Mouse (Mus musculus) cortical plate, adult 2 months (tissue): ENCODE results near the gene Ss18l2. TPM values are rescaled to one million over a fixed set of nuclear protein-coding genes. Genes with fewer than 3 reads are reported as not detected.

Source experiments
- H3K27ac ChIP-seq: fragments of 200-500 bp; 2 replicates; pipeline ENCODE4 v1.5.1; 2012; ENCODE audit warnings: low read length, control low read depth, inconsistent platforms; ENCODE audit not compliant: insufficient read depth
- H3K4me1 ChIP-seq: fragments of 200-500 bp; 2 replicates; pipeline ENCODE4 v1.6.1; 2011; ENCODE audit warnings: low read length; ENCODE audit not compliant: control insufficient read depth, insufficient read depth
- H3K4me3 ChIP-seq: fragments of 200-500 bp; 2 replicates; pipeline ENCODE4 v1.5.1; 2011; ENCODE audit warnings: mild to moderate bottlenecking, low read length, control low read depth; ENCODE audit not compliant: insufficient read depth
- CTCF ChIP-seq: fragments of 200-500 bp; IDR thresholded peaks from 2 replicates; pipeline ENCODE4 v1.5.1; 2011; ENCODE audit warnings: mild to moderate bottlenecking, control low read depth, low read length; ENCODE audit not compliant: insufficient read depth; ENCODE audit errors: extremely low read depth
- POLR2A ChIP-seq: fragments of 200-500 bp; IDR thresholded peaks from 2 replicates; pipeline ENCODE4 v1.6.1; 2011; ENCODE audit warnings: mild to moderate bottlenecking, low read length, control low read depth; ENCODE audit not compliant: insufficient read depth; ENCODE audit errors: extremely low read depth
- polyA plus RNA-seq: library from polyadenylated mRNA; depleted of rRNA; stranded (reverse); fragments of >200 nt; gene quantifications from 2 replicates; pipeline ENCODE4 v1.2.3, GENCODE M21; 2012

Gene Ss18l2
- polyA plus RNA-seq, 1 experiment, result 120 TPM

DNA sequence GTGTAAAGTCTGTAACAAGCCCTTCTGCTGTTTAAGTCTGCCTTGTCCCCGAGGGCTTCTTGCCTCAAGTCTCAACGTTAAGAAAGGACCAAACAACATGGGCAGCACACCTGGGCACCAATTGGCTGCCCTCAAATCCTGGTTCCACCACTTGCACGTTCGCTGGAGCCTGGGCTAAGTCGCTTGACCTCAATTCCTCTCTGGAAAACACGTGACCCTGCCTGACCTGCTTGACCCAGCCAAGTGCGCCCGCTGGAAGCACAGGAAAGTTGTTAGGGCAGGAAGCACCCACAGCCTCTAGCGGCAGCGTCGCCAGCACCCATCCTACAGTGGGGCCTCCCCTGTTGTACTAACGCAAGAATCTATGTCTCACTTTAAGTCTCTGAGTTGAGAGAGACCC lies 15.4 kb upstream of the Ss18l2 start:
- no peak overlapping the region for H3K4me3 ChIP-seq
- TF ChIP-seq CTCF (no peak), POLR2A (no peak)
- H3K4me1 ChIP-seq, result peaks cover 5% of the 10 kb centered on the region
- H3K27ac ChIP-seq, result no peak overlapping the region

DNA sequence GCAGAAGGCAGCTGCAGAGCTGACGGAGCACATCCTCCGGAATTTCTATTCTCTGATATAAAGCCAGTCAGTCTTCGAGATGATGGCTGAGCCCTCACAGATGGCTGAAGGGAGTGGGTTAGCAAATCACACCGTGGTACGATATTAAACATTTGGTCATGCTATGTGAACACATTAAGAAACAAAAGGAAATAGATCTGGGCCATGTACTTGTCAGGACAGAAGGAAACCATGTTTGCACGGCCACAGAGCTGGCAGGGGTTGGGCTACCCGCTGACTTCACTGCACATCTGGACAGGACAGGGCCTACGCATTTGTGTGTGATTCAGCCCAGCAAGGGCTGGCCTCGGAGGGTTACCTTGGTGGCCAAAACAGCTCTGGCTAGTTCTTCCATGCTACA lies 13.5 kb upstream of the Ss18l2 start:
- Histone ChIP-seq H3K27ac (no peak overlapping the region), H3K4me1 (no peaks in the 10 kb centered on the region), H3K4me3 (no peak overlapping the region)
- TF ChIP-seq CTCF (no peak), POLR2A (no peak)

DNA sequence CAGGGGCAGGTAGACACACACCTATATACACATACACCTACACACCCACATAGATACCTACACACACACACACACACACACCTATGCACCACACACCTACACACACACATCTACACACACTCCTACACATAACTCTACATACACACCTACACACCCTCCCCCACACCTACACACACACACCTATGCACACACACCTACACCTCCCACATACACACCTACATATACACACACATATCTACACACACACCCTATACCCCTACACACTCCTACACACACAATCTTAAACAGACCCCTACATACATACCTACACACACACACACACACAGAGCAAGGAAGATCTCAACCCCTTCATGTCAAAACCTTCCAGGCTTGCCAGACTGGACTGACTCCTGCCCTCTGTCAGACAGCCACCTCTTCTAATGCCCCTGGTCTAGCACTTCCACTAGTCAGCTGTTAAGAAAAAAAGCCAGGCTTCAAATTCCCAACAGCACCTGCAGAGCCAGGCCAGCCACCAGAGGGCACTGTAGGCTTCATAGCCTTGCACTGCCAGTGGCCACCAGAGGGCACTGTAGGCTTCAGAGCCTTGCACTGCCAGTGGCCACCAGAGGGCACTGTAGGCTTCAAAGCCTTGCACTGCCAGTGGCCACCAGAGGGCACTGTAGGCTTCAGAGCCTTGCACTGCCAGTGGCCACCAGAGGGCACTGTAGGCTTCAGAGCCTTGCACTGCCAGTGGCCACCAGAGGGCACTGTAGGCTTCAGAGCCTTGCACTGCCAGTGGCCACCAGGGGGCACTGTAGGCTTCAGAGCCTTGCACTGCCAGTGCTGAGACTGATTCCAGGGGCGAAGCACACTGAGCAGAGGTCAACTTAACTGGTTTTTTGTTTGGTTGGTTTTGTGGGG lies 12.7 kb upstream of the Ss18l2 start:
- Histone ChIP-seq H3K27ac (no peak overlapping the region), H3K4me3 (no peak overlapping the region), H3K4me1 (no peaks in the 10 kb centered on the region)
- TF ChIP-seq POLR2A (no peak), CTCF (peak; percentile 55)

DNA sequence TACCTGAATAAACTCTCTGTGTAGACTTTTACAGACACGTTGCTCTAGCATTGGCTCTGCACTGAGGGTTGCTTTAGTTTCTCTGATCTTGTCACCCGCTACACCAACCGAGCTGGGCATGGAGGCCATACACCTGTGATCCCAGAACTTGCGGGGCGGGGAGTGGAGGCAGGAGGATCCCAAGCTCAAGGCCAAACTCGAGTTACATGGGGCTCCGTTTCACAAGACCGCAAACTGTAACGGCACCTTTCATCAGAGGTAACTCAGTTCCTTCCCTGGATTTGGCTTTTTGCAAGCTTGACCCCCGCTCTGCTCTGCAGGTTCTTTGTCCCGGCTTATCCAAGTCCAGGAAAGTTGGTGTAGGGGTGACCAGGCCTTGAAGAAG lies 5.9 kb upstream of the Ss18l2 start:
- no peak overlapping the region for H3K27ac ChIP-seq
- peak overlapping the region; percentile 54 for H3K4me3 ChIP-seq
- TF ChIP-seq CTCF, result no peak
- no peak for TF ChIP-seq POLR2A
- peaks cover 10% of the 10 kb centered on the region for H3K4me1 ChIP-seq

DNA sequence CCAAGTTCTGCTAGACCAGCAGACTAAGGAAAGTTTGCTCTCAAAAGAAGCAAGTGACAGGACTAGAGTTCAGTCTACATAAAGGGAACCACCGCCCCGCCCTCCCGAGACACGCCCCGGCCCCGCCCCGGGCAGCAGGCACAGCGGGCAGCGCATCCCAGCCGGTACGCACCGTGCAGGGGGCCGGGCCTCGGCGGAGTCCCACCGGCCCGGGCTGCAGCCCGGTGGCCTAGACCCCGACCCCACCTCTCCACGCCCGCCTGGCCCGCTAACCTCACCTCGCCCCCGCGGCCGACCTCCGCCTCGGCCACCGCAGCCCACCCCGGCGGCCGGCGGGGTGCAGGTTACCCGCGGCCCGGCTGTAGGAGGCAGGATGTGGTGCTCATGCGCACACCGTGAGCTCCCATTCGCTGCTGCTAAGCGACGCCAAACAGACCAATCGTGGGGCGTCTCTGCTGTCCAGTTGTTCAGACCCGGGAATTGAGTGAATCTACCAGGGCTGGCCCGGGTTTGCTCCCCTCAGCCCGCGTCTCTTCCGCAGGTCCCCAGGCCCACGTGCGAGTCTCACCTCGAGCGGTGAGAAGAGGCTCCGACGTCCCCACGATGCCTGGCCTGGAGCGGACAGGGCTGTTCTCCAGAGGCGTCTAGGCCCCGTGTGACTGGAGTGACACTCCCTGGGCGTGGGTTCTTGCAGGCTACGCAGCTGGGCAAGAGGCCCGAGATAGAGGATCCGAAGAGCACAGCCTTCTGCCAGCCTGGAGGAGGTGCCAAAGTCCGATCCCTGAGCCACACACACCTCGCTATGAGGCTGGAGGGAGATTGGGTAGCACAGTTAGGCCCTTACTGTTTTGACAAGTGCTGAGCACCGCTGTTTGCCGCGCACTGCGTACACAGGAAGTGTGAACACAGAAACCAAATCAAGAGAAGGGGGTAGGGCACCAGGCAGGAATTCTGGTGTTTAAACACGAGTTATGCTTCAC lies 5.2 kb upstream of the Ss18l2 start, which contains the start of gene Sec22c:
Sec22c (minus strand) TSS at position 845 of the 980 bp plus-strand sequence.
- TF ChIP-seq CTCF (no peak), POLR2A (peak; percentile 53; the same call in 1 of the 2 replicates)
- peak within 1 kb of the TSS; percentile 54 for H3K4me3 ChIP-seq
- peaks cover 10% of the 10 kb centered on the region for H3K4me1 ChIP-seq
- no peak within 1 kb of the TSS for H3K27ac ChIP-seq

DNA sequence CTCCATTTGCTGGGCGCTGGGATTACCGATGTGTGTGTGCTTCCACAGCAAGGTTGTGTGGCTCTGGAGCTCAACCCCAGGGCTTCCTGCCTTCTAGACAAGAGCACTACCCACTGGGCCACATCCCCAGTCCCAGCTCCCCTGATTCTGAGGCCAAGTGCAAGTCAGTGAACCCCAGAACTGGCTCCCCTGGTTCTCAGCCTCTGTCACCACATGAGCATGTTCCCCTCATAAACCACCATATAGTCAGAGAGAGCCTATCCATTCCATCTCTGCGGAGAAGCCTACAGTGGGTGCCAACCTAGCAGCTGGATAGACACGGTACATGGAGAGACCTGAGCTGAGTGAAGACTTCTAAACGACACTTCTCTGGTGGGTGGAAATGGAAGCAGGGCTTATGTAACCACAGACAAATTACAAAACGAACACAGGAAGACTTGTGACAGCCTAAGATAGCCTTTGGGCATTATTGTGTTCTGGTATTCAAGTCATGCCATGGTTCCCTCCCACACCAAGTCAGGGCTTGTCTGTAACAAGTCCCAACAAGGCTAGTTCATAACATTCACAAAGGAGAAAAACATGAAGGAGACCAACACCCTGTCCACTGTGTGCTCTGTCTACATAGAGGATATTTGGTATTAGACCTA lies 4.0 kb upstream of the Ss18l2 start:
- Histone ChIP-seq H3K4me1 (peaks cover 10% of the 10 kb centered on the region), H3K27ac (no peak overlapping the region), H3K4me3 (no peak overlapping the region)
- TF ChIP-seq POLR2A, result no peak
- no peak for TF ChIP-seq CTCF

DNA sequence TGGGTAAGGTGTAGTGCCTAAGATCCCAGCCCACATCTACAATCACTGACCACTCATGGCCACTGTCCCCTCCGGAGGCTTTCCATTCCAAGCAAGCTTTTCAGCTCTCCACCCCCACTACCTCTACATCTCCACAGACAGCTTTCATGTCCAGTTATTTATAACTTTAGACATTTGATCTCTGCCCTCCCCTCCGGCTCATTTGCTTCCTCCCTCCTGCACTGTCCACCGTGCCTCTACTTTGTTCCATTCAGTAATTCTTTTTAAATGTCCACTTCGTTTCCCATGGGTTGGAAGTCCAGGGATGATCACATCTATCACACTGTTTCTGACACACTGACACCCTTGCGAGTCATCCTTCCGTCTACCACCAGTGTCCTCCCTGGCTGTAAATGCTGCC lies 2.3 kb upstream of the Ss18l2 start:
- peaks cover 11% of the 10 kb centered on the region for H3K4me1 ChIP-seq
- no peak for TF ChIP-seq CTCF
- TF ChIP-seq POLR2A, result no peak
- H3K27ac ChIP-seq, result no peak overlapping the region
- no peak overlapping the region for H3K4me3 ChIP-seq

DNA sequence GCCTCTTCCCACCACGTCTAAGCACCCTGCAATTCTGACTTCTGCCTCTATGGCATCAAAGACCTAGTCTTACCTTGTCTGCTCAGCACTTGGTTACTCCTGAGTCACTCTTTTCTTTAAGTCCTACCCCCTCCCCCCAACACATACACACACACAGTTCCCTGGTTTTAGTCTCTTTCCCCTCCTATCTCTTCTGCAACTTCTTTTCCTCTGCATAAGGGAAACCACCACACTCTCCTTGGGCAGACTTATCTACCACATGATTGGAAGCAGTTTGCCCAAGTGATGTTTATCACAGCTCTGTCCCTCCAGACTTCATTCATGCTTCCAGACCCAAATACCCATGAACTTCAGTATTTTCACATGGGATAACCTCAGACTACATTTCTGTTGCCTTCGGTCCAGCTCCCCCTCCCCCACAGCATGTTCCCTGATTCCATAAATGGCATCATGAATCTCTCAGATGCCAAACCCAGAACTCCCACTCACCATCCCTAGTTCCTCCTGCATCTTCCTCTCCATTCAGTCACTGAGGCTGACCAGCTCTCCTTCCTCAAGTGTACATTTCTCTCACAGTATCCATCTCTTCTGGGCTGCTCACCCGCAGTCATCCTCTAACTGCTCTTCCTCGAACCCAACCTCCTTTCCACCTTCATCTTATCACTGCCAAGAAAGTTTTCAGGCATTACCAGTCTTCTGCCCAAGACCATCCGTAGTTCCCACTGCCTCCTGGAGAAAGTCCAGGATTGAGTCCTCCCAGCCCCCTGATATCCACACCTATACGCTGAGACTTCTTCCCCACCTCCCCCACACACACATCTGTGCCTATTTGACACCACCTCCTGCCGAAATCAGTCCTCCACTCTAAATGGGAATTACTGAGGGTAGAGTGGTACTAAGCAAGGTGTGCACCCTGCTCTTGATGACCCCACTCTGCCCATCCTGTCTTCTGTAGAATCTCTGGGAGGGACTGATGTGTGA lies 1.3 kb upstream of the Ss18l2 start:
- Histone ChIP-seq H3K4me1 (peaks cover 11% of the 10 kb centered on the region), H3K27ac (no peak overlapping the region), H3K4me3 (no peak overlapping the region)
- TF ChIP-seq POLR2A (no peak), CTCF (no peak)

DNA sequence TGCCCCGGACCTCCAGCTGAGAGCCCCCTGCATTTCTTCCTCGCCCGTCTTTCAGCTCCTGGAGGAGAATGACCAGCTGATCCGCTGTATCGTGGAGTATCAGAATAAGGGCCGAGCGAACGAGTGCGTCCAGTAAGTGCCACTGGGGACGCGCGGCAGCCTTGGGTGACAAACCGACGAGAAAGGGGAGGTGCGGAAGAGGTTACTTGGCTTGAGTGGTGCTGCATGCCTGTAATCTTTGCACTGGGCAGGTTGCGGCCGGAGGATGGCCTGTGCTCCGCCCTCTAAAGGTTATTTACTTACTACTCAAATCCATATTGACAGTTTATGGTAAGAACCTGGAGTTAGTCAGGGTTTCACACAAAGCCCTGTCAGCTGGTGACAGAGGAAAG lies 451 bp downstream of the Ss18l2 start:
- Histone ChIP-seq H3K27ac (peak overlapping the region; percentile 88), H3K4me1 (peaks cover 5% of the 10 kb centered on the region), H3K4me3 (peak overlapping the region; percentile 94)
- TF ChIP-seq POLR2A, result no peak
- no peak for TF ChIP-seq CTCF
